Mouse (Mus musculus): ENCODE data around the gene Pdgfa. TPM values are rescaled to one million over a fixed set of nuclear protein-coding genes. Genes with fewer than 3 reads are reported as not detected.
A peak's percentile ranks its signal among the peaks of the same experiment; 100 is the strongest.

Pdgfa gene
- 10 to 100 TPM; 18.3 to 23.9 (median 20.6) TPM for total RNA-seq (2022)

DNA sequence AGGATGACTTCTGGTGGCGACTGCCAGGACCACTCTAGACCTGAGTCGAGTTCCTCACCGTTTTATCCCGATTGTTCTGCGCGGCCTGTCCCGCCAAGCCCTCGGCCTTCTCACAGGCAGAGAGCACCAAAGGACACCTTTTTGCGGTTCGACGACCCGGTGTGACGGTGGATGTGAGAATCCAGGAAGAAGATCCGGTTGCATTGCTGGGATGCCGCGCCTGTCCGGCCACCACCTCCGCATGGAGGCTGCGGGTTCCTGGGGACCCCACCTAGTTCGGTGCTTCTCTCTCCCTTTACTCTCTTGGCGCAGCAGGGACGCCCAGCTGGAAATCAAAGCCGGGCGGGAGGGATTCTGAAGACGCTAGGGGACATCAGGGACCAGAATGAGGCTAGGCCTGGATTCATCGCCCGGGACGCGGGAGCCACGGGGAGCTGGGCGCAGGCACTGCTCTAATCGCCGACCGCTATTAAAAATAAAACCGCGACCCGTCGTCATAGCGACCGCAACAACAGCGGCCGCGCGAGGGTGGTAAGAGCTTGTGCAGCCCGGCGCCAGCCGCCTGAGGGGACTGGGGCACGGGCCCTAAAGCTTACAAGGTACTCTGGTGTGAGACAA is at the start of gene Pdgfa:
Gene Pdgfa, minus strand, starts transcription at position 200 of the 618 bp plus-strand sequence.
- DNase-seq (ENCODE audit: low spot score): peak; percentile 69

DNA sequence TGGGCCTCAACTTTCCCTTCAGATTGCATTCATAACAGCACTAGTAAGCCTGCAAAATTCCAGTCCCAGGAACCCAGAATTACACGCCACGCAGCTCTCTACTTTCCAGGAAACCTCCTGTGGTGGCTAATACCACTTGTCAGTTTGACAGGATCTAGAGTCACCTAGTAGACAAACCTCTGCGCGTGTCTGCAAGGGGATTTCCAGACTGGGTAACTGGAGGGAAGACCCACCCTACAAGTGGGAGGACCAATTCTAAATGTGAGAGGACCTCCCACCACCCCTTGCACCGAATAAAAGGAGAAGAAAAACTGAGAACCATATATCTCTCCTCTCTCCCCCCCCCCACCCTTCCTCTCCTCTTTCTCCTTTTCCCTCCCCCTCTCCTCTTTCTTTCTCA is 49.5 kb upstream of the Pdgfa start:
- no peak for DNase-seq (ENCODE audit: low spot score)

DNA sequence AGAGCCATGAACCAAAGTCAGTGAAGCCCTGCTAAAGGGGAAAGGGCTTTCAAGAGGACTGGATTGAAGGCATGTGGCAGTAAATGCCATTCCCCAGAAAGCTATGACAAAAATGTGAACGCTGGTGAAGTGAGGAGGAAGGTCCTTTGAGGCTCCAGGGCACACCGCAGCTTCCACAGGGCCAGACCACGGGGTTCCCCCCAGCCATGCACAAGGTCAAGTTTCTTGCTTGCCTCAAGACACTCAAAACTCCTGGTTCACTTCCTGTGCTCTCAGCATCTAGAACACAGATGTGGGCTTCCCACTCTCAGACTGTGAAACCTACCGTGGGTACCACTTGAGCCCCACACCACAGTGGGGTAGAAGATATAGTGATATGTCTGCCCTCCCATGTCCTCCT is 46.4 kb upstream of the Pdgfa start:
- no peak for DNase-seq (ENCODE audit: low spot score)

DNA sequence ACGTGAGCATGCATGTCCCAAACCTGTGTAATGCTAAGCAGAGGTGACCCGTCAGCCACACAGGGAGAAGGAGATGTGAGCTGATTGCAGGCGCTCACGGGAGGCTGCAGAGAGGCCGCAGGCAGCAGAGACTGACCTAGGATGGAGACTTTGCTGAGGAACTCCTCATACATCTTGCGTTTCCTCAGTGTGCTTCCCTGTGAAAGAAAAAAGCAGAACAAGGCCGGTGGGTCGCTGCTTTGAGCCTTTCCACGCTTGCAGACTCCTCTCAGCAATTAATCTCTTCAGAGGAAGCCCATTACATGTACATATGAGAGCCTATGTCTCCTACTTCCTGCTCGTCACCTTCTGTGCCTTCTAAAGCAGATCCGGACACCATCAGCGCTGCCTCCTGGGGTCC is 45.1 kb upstream of the Pdgfa start:
- no peak for DNase-seq (ENCODE audit: low spot score)

DNA sequence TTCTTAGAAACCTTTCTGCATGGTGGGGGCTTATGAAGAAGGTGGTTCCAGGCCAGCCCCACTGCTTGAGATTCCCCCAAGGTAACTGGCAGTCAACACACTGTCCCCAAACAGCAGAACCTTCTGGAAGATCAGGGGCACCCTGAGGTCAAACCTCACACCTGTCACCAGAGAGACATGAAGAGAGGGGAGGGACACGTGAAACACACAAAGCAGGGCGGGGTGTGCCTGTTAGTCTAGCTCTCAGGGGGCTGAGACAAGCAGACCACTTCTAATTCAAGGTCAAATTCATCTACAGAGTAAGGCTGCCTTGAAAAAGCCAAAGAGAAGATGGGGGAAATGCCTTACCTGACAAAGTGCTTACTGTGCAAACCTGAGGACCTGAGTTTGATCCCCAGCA is 38.0 kb upstream of the Pdgfa start:
- DNase-seq (ENCODE audit: low spot score): no peak

DNA sequence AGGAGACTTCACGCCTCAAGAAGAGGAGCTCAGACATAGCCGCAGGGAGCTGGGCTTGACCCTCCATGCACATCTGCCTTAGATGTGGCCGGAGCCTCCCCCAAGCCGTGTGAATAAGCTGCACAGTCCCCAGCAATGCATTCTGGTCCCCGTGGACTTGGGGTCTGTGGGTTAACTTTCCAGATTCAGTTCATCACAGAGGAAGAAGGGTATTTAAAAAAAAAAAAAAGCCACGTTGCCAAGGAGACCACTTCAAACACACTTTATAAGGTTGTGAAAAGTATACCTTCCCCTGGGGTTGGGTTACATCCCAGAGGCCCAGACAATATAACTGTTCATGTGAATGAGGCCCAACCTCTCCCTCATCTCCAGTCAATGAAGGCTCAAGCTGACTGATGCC is 37.6 kb upstream of the Pdgfa start:
- no peak for DNase-seq (ENCODE audit: low spot score)

DNA sequence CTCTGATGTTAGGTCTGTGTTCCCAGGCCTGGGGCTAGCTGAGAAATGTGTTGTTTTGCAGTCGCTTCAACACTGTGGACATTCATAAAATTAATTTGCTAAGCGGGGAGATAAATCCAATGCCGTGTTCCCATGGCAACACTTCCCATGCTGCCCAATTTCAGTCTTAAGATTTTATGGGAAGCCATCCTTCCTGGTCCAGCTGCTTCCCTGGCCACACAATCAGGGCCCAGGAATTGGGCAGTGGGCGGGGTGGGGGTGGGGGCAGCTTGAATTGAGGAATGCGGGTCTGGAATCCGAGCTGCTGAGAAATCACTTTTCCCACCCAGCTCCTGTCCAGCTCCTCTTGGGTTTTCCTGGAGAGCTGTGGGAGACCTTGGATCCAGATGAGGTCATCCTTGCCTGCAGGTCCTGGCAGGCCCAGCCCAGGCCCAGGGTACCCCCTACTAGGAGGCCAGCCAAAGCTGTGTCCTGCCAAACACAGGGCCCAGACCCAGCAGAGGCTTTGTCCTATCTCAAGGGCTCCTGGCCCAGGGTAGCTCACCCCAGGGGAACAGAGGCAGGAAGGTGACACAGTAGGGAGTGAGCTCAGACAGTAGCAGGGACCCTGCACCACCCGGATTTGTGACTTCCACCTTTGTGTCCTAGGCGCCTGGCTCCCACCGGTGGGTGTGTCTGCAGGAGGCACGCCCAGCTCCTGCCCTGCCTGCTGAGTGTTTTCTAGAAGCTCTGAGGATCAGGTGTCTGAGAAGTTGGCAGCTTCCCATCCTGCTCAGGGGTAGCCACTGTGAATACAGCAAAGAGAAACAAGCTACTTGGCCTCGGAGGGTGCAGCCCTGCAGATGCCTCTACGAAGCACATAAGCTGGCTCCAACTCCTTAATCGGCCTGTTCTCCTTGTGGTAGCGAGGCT is 36.5 kb upstream of the Pdgfa start:
- no peak for DNase-seq (ENCODE audit: low spot score)

DNA sequence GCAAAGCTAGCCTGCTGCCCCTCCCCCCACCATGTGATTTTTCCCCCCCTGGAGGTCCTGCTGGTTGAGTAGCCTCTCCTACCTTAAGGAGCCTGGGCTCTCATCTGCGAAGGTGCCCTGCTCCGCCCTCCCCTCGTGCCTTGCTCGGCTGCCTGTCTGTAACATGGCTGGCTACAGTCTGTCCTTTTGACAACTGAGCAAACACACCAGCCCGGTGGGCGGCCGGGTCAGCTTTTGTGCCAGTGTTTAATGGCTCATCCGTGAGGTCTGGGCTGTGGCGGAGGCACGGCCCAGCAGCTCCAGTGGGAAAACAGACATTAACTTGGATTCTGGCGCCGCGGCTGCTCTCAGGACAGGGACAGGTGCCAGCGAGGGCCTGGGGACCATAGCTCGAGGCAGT is 30.4 kb upstream of the Pdgfa start:
- DNase-seq (ENCODE audit: low spot score): no peak

DNA sequence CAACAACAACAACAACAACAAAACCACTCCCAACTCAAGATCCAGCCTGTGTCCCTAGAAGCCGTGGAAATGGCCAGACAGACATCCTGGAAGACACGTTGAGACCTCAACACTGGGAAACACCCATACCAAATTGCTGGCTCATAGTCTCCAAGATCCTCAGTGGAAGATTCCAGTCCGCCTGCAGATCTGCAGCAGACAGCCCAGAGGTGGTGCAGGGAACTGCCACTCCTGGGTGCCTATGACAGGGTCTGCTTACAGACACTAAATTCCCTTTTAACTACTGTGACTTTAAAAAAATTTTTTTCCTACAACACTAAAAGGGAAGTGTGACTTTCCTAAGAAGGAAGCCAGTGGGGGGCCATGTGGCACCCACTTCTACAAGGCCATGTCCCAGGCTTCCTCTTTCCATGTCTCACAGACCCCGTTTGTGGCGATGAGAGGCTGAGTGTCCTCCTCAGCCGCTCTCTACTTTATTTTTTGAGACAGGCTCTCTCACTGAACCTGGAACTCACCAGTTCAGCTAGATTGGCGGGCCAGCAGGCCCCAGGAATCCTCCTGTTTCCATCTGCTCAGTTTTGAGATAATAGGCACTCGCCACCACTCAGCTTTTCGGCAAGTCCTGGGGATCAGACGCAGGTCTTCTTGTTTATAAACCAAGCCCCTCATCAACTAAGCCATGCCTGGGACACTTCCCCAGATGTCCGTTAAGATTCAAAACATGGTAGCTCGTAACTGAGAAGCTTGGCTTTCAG is 27.4 kb upstream of the Pdgfa start:
- peak; percentile 21 for DNase-seq (ENCODE audit: low spot score)

DNA sequence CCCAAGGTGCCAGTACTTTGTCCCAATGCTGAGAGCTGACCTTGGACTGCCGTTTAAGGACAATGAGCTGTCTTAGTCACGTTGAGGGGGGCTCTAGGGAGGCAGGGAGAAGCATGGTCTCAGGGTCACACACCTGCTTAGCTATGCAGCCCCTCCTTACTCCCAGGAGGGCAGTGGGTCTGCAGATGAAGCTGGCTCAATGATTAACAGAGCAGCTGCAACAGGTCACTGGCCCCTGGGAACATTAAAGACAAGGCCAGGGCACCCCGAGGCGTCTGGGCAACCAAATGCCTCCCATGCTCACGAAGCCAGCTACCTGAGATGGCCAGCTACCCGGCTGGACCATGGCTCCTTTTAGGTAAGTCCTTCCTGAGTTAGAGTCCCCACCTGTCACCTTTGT is 23.4 kb upstream of the Pdgfa start:
- no peak for DNase-seq (ENCODE audit: low spot score)

DNA sequence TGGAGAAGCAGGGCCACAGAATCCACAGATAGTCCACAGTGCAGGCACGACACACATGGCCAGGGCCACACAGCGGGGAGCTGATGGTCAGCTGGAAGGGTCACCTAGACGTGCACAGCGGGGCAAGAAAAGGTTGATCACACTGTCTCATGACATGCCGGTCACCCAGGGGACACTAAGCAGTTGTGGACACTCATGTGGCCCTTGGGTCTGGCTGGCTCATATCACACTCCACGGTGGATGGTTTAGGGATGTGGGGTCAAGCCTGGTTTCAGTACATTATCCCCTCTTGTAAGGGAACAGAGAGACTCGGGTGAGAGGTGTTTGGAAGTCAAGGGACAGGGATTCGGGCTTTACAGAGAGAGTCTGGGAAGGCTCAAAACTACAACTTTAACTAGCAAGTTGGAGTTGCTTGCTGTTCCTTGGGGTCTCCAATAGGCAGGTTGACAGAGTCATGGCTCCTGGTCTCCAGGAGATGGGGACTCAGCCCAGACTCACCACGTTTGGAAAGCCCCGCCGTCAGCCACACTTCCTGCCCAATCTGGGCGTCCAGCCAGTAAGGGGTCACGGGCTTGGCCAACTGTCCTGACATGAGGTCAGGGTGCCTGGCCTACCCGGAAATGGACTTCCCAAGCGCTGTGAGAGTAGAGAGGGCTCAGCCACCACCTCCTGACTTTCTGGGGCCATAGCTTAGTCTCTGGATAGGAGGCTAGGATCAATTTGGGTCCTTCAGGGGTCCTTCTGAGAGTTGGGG is 20.4 kb upstream of the Pdgfa start:
- DNase-seq (ENCODE audit: low spot score): peak; percentile 87

DNA sequence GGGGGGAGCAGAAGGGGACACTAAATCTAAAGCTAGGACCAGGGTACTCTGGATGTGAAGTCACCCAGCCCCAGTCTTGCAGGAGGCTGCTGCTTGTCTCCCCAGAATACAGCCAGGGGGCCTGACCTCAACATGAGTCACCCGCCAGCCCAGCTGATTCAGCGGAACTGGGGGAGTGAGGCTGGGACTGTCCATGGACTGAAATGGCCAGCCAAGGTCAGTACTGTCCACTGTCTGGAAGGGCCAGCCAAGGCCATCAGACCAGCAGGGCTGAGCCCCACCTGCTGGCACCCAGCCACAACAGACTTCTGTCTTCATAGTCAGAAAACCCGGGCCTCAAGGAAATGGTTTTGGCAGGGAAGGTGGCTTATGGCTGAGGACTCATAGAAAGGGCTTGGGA is 17.9 kb upstream of the Pdgfa start:
- DNase-seq (ENCODE audit: low spot score): peak; percentile 73

DNA sequence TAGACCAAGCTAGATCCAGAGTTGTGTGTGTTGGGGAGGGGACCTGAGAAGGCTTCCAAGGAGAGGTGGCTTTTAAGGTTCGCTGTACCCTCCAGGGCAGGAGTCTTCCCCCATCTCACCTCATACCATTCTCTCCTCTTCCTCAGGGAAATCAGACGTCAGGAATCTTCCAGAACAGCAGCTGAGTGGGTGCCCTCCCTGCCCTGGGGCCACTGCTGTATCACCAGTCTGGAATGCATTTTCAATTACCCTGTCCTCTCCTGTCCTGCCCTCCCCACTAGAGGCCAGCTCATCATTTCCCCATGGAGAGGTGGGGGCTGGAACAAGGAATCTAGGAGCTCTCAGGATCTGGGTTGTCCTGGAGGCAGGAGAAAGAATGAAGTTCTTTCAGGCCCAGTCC is 13.5 kb upstream of the Pdgfa start:
- no peak for DNase-seq (ENCODE audit: low spot score)

DNA sequence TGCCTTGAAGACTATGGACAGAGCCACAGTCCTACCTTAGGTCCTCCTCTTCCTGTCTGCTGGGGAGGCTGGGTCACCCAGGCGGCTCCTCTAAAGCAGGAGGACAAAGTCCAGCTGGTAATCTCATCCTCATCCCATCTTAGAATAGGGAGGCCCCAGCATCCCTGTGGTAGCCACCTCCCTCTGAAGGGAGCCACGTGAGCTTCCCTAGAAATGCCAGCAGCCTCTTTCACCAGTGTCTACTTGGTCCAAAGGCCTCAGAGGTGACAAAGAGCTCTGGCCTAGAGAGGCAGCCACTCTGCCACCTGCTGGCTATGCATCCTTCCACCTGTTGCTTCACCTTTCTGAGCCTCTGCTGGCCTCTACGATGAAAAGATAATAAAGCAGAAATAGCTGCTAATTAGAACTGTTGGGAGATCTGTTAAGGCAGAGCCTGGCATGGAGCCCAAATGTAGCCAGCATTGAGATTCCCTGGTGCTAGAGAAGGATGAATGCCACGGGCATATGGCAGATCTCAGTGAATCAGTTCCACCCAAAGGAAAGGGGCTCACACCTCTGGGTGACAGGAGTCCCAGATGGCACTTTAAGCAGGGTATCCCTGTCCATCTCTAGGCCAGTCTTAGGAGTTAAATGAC is 10.1 kb upstream of the Pdgfa start:
- no peak for DNase-seq (ENCODE audit: low spot score)

DNA sequence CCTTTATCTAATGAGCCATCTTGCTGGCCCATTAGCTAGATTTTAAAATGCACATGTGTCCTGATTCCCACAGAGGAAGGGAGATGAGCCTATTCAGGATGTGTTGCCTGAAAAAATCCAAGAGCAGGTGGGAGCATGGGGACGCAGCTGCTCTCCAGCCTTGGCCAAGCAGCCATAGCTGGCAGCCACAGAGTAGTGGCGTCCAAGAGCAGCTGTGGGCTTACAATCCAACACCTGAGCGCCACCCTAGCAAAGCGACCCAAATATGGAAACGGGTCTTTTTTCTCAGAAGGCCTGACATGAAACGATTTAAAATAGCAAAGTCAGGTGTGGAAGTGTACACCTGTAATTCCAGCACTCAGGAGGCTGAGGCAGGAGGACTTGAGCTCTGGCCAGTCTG is 7.4 kb upstream of the Pdgfa start:
- no peak for DNase-seq (ENCODE audit: low spot score)

DNA sequence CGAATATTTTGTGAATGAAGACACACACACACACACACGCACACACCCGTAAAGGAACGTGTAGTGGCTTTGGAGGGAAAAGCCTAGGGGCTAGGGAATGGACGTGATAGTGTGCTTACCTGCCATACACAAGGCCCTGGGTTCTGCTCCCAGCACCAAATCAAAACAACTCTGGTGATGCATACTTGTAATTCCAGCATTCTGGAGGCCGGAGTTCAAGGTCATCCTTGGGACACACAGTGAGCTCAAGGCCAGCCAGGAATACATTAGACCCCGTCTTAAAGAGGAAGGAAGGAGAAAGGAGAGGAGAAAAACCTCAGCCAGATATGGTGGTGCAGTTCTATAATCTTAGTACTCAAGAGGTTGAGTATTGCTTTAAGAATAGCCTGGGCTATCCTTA is 2.5 kb upstream of the Pdgfa start:
- DNase-seq (ENCODE audit: low spot score): no peak

DNA sequence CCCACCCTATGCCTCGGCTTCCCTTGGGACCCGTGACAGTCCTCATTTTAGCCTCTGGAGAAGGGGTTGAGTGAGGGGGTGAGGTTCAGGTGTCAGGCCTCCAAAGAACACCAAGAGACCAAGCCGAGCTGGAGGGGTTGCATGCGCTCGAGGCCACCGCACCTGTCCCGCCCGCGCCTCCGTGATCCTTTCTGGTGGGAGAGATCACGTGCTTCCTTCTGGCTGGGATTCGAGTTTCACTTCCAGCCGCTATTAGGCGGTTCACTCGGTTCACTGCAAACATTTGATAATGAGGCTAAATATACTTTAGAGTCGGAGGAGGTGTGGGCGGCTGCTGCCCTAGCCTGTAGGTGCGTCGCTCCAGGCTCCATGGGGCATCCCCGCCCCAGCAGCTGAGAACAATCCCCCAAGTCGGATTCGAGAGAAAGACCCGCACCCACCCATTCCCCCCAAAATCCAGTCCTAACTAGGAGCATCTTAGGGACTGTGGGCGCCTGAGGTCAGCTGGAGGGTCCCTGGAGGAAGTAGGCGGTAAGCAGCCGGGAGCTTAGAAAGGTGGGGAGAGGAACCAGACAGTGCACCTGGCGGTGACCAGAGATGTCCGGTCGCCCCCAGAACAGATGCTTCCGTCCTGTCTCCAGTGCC is 888 bp upstream of the Pdgfa start:
- peak; percentile 74 for DNase-seq (ENCODE audit: low spot score)

DNA sequence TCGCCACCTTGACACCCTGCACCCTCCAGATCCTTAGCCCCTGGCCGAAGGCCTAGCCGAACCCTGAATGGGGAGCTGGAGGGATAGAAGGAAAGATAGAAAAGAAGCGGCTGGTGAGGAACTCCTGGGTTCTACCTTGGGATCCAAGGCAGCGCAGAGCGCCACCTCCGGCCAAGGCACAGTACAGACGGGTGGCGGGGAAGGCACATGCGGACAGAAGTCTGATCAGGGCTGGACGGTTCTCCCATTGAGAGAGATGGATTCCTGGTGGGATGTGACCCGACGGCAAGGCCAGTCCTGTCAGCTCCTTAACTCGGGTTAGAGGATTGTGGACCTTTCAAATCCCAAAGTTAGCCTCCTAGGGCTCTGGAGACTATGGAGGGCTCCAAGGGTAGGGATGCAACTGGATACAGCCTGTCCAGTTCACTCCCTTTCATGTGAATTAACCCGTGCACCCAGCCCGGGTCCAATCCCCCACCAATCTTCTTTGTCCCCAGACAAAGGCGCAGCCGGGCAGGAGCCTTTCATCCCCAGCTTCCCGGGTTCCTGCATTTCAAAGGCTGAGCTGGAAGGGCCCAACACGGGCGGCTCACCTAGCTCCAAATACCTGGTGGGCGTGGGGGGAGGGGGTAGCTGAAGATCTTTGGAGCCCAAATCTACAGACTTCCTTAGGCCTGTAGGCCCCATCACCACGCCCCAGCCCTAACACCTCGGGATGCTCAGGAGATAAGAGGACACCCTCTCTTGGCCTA is 672 bp downstream of the Pdgfa start:
- DNase-seq (ENCODE audit: low spot score): no peak

DNA sequence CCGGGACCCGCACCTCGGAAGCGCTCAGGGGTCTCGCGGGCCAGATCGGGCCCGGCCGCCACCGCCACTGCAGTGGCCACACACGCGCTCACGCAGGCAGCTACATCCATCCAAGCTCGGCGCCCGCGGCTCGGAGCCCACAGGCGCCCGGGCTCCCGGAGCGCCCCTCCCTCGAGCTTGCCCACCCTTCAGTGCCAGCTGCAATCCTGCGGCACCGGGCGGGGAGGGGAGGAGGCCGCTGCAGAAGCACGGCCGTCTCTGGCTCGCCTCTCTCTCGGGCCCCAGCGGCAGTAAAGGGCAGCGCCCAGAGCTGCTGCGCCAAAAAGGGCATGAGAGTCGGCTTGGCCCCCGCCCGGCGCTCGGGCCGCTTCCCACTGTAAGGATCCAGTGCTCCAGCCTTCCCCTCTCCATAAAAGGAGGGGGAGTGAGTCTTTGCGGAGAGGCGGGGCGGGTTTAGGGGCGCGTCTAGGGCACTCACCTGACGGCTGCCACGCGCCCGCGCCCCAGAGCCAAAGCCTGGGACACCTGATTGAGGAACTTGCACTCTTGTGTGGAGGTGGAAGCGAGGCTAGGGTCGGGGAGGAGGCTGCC is 1.4 kb downstream of the Pdgfa start:
- DNase-seq (ENCODE audit: low spot score): peak; percentile 68
